Mouse (Mus musculus) heart, postnatal 14 days (tissue): ENCODE measurements at regions not wholly inside any gene's neighbourhood (a gene's known extent, or its start where the extent isn't known, plus 50 kb on each side); places are given as distances from the start of the nearest gene placed in this dataset.
"Not testable (repeated sequence)": the region's sequence is repeated elsewhere in the genome, so short reads cannot be mapped to it uniquely, and the experiment has no call there.

Experiments used
- DNase-seq, 2 experiments: peaks; one replicate each; pipeline ENCODE4 v3.0.0; 2021 to 2022
- intact Hi-C: fragments of 180-260 bp; cut with DNase I; formaldehyde crosslinking; loops from one replicate; pipeline ENCODE4 v1.15.1; 2025

- no peak for DNase-seq
- intact Hi-C loops: no loop called here
Measured at GRCm38 (mm10) chr9:53045788-53046187, 202.1 kb downstream of the Ddx10 start.

GRCm38 (mm10) chr9:53033797-53034196 is 214.1 kb downstream of the Ddx10 start:
- no peak for DNase-seq
- intact Hi-C loops: no loop called here

GRCm38 (mm10) chr9:53022096-53022495 is 225.8 kb downstream of the Ddx10 start:
- no peak for DNase-seq
- intact Hi-C loops: no loop called here

- intact Hi-C loops: no loop called here
- no peak for DNase-seq
Measured at GRCm38 (mm10) chr9:53010741-53011140, 237.1 kb downstream of the Ddx10 start.

- intact Hi-C loops: no loop called here
- DNase-seq: no peak
Measured at GRCm38 (mm10) chr9:53007395-53007794, 240.5 kb downstream of the Ddx10 start.

GRCm38 (mm10) chr9:53006085-53006484 is 241.8 kb downstream of the Ddx10 start:
- DNase-seq: no peak

GRCm38 (mm10) chr9:53004253-53004978 is 243.4 kb downstream of the Ddx10 start:
- intact Hi-C loops: no loop called here
- DNase-seq: no peak

More at GRCm38 (mm10) chr9:53006085-53006484, 241.8 kb downstream of the Ddx10 start:
- intact Hi-C loops: no loop called here

- intact Hi-C loops: loop anchor here (5.0 kb wide), 1 partner anchor 61 kb away; no protein-coding TSS in a partner anchor
- no peak for DNase-seq
Measured at GRCm38 (mm10) chr9:52976041-52976440, 271.8 kb downstream of the Ddx10 start.

GRCm38 (mm10) chr9:52965631-52966030 is 282.2 kb downstream of the Ddx10 start:
- DNase-seq: peak; percentile 56 to 74
- intact Hi-C loops: loop anchor here (5.0 to 10.0 kb wide), 3 partner anchors 102 to 179 kb away; no protein-coding TSS in a partner anchor

GRCm38 (mm10) chr9:52959668-52960067 is 280.1 kb upstream of the AI593442 start:
- DNase-seq: no peak
- intact Hi-C loops: loop anchor here (5.0 to 10.0 kb wide), 2 partner anchors 93 to 185 kb away; no protein-coding TSS in a partner anchor

- no peak for DNase-seq
- intact Hi-C loops: no loop called here
Measured at GRCm38 (mm10) chr9:52957245-52957644, 277.7 kb upstream of the AI593442 start.

- intact Hi-C loops: no loop called here
- peak in 1 of 2 experiments; percentile 31 for DNase-seq
Measured at GRCm38 (mm10) chr9:52944081-52944480, 264.5 kb upstream of the AI593442 start.

GRCm38 (mm10) chr9:52941637-52941983 is 262.0 kb upstream of the AI593442 start:
- no peak for DNase-seq
- intact Hi-C loops: no loop called here

GRCm38 (mm10) chr9:52940964-52941636 is 261.5 kb upstream of the AI593442 start:
- DNase-seq: peak in 1 of 2 experiments; percentile 14
- intact Hi-C loops: no loop called here

GRCm38 (mm10) chr9:52935082-52935481 is 255.5 kb upstream of the AI593442 start:
- intact Hi-C loops: no loop called here

GRCm38 (mm10) chr9:52917516-52917915 is 237.9 kb upstream of the AI593442 start:
- intact Hi-C loops: no loop called here
- DNase-seq: no peak

More at GRCm38 (mm10) chr9:52935082-52935481, 255.5 kb upstream of the AI593442 start:
- no peak for DNase-seq

GRCm38 (mm10) chr9:52888653-52889052 is 209.1 kb upstream of the AI593442 start:
- intact Hi-C loops, DNase-seq: not testable (repeated sequence)

- intact Hi-C loops, DNase-seq: not testable (repeated sequence)
Measured at GRCm38 (mm10) chr9:52887997-52888396, 208.4 kb upstream of the AI593442 start.

- DNase-seq: no peak
- intact Hi-C loops: no loop called here
Measured at GRCm38 (mm10) chr9:52867236-52867635, 187.7 kb upstream of the AI593442 start.

GRCm38 (mm10) chr9:52860327-52860726 is 180.7 kb upstream of the AI593442 start:
- DNase-seq: no peak
- intact Hi-C loops: no loop called here

GRCm38 (mm10) chr9:52858411-52858810 is 178.8 kb upstream of the AI593442 start:
- intact Hi-C loops: no loop called here
- no peak for DNase-seq

GRCm38 (mm10) chr9:52853338-52853737 is 173.8 kb upstream of the AI593442 start:
- intact Hi-C loops: no loop called here
- no peak for DNase-seq
